Mouse (Mus musculus) testis, adult 2 months (tissue): ENCODE results near the gene Stoml2.

Experiments
- CTCF ChIP-seq: fragments of 200-500 bp; IDR thresholded peaks from 2 replicates; pipeline ENCODE4 v1.5.1; 2012; ENCODE audit warnings: low read depth, mild to moderate bottlenecking, inconsistent platforms, low read length, moderate library complexity; ENCODE audit not compliant: control insufficient read depth, insufficient read depth, insufficient replicate concordance
- POLR2A ChIP-seq: fragments of 200-500 bp; IDR thresholded peaks from 2 replicates; pipeline ENCODE4 v1.6.1; 2012; ENCODE audit warnings: low read depth, mild to moderate bottlenecking, inconsistent platforms, low read length, moderate library complexity; ENCODE audit not compliant: control insufficient read depth

DNA sequence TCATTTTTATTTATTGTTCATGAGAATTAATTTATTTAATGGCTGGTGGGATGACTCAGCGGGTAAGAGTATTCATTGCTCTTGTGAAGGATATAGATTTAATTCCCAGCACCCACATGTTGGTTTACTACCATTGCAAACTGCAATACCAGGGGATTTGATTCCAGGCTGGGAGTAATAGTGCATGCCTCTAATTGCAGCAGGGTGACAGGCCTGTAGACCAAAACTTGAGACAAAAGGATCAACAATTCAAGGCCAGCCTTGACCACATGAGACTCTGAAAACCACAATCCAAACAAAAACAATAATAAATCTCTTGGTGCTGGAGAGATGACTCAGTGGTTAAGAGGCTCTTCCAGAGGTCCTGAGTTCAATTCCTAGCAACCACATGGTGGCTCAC is 19.4 kb downstream of the Stoml2 start:
- no peak for TF ChIP-seq CTCF
- no peak for TF ChIP-seq POLR2A
